Mouse (Mus musculus) cerebellum, adult 2 months (tissue): ENCODE data around the gene Gm49395.

Experiments
- CTCF ChIP-seq: fragments of 200-500 bp; IDR thresholded peaks from 2 replicates; pipeline ENCODE4 v1.5.1; 2011; ENCODE audit warnings: low read depth, mild to moderate bottlenecking, control low read depth, low read length, moderate library complexity, borderline replicate concordance; ENCODE audit not compliant: insufficient read depth
- POLR2A ChIP-seq: fragments of 200-500 bp; IDR thresholded peaks from 2 replicates; pipeline ENCODE4 v1.6.1; 2011; ENCODE audit warnings: low read length, control low read depth, borderline replicate concordance; ENCODE audit not compliant: insufficient read depth

DNA sequence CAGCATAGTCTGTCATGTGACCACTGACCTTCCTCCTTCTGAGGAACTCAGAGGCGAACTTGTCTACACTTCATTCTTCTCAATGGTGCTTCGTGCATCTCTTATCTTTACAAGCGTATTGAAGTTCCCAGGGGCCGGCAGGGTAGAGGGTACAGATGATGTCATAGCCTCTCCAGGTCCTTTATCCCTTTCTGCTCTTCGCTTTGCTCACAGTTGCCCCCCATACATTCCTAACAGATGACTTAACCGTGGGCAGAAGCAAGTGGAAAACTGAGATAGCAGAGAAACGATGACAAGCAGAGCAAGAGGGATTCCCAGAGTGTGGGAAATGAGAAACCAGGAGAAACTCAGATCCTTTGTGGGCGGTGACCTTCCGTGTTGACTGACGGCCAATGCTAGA is 80.3 kb downstream of the Gm49395 start:
- no peak for TF ChIP-seq CTCF
- TF ChIP-seq POLR2A: no peak
